Mouse (Mus musculus) brain, adult 10 weeks (tissue): ENCODE data around the gene Abcg1. TPM values are rescaled to one million over a fixed set of nuclear protein-coding genes. Genes with fewer than 3 reads are reported as not detected.

ENCODE experiments used
- polyA plus RNA-seq: library from polyadenylated mRNA; stranded (reverse); fragments of 350-450 nt; fragmentation: Illumina TruSeq; extraction: RNeasy Lipid Tissue Mini Kit (QIAGEN cat#74804); gene quantifications from one replicate; pipeline ENCODE4 v1.2.3, GENCODE M21; 2015; ENCODE audit warnings: low read depth, low replicate concordance

Gene Abcg1
- polyA plus RNA-seq: 32.3 TPM

GRCm38 (mm10) chr17:31057151-31057890 is at the start of gene Abcg1:
Abcg1 (plus strand) TSS chr17:31057675.

GRCm38 (mm10) chr17:31129452-31129851 is 72.0 kb downstream of the Abcg1 start, which contains the start of gene Tff3:
Tff3 (minus strand) TSS chr17:31129646.

GRCm38 (mm10) chr17:31144040-31145037 is 86.9 kb downstream of the Abcg1 start, which contains the start of gene Tff2:
Tff2 (minus strand) TSS chr17:31144282.

GRCm38 (mm10) chr17:31165127-31165526 is 107.7 kb downstream of the Abcg1 start, which contains the start of gene Tff1:
Tff1 (minus strand) TSS chr17:31165277.

Other genes starting within 250 kb of the Abcg1 start
- 0.61 TPM for gene Glp1r, start 155.9 kb upstream of the Abcg1 start, polyA plus RNA-seq
- 0.12 TPM for gene Umodl1, start 103.0 kb upstream of the Abcg1 start, polyA plus RNA-seq
- gene Tff3, start 72.0 kb downstream of the Abcg1 start, polyA plus RNA-seq: not detected
- not detected for gene Tff2, start 86.6 kb downstream of the Abcg1 start, polyA plus RNA-seq
- not detected for gene Tff1, start 107.6 kb downstream of the Abcg1 start, polyA plus RNA-seq
- not detected for gene Tmprss3, start 141.3 kb downstream of the Abcg1 start, polyA plus RNA-seq
- not detected for gene Ubash3a, start 150.2 kb downstream of the Abcg1 start, polyA plus RNA-seq
- 10.4 TPM for gene Rsph1, start 219.7 kb downstream of the Abcg1 start, polyA plus RNA-seq
- gene Slc37a1, start 229.1 kb downstream of the Abcg1 start, polyA plus RNA-seq: 6.2 TPM